Mouse (Mus musculus) ES-CJ7 (cell line): ENCODE measurements around the gene Rabepk.
"Not testable (repeated sequence)": the region's sequence is repeated elsewhere in the genome, so short reads cannot be mapped to it uniquely, and the experiment has no call there.

Experiments used
- DNase-seq: peaks from one replicate; pipeline ENCODE4 v3.0.0; 2011; ENCODE audit warnings: low read depth, low spot score

Rabepk gene

DNA sequence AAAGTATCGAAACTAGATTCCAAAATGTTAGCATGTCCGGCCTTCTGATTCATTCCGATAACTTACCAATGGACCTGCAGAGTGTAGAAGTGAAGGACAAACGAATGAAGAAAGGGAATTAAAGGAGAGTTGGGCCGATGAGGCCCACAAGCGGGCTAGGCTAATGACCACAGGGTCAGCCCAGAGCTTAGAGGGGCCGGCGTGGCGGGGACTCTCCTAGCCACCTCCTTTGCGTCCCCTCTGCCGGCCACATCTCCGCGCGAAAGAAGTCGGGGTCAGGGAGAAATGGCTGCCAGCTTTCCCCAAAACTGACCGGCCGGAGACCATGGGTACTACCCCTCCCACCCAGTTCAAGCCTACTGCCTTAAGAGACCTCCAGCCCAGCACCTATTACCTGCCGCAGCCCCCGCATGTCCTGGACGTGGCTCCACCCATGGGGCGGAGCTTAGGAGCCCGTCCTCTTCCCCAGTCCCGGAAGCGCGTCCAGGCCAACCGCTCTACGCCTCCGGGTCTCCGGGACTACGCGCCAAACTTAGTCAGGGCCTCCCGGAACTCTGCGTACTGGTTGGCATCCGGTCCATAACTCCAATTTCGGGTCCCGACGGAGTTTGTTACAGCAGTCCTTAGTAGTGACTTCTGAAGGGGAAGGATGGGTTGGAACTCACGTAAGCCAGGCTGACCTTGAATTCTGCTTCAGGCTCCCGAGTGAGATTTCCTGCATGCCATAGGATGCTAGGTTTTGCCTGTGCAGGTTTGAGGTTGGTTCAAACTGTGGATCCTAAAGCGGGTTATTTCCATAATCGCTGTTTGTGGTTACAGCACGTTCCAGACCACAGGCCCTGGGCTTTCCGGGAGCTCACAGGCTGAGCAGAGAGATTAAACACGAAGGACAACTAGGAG is at the start of gene Rabepk:
Rabepk (minus strand) TSS at position 556 of the 900 bp plus-strand sequence.
- DNase-seq, result peak; percentile 86

DNA sequence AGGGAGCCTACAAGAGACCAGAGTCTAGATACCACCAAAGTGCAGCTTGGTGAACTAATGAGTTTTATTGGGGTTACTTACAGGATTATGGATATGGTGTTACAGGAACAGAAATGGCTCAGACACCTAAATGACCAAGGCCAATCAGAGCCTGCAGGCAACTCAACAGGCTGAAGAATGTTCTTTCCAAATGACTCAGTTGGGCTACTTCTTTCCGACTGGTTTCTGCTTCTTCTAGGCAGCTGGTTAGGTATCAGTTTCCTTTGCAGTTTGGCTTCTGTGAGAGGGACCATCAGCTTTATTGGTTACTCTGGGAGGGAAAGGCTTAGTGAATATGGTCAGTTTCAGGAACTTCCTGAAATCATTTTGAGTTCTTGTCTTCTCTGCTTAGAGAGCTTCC is 48.0 kb upstream of the Rabepk start:
- no peak for DNase-seq

DNA sequence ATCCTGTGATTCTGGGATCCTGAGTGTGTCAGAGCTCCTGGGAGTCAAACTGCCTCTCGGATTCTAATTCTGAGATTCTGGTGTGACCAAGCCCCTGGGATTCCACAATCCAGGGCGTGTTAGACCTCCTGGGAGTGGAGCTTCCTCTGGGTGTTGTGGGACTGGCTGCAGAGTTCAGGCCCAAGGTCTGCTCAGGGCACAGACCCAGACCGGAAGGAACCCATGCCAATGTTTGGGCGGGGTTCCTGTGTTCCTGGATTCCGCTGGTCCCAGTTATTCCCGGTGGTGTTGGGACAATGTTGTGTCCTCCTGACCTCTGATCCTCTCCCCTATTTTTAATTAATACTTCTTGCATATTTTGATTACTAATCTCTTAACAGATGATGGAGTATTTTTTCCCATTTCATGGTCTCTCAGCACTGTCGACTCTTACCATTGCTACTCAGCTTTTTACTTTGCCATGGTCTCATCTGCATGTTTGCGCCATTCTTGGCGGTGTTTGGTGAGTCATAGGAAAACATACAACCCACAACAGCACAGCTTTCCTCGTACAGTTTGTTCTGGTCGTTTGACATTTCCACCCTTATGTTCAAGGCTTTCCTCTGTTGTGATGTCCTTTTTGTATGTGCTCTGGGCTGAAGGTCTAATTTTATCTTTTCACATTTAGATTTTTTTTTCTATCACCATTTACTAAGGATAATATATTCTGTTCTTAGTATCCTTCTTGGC is 43.7 kb upstream of the Rabepk start:
- DNase-seq, result peak; percentile 45

DNA sequence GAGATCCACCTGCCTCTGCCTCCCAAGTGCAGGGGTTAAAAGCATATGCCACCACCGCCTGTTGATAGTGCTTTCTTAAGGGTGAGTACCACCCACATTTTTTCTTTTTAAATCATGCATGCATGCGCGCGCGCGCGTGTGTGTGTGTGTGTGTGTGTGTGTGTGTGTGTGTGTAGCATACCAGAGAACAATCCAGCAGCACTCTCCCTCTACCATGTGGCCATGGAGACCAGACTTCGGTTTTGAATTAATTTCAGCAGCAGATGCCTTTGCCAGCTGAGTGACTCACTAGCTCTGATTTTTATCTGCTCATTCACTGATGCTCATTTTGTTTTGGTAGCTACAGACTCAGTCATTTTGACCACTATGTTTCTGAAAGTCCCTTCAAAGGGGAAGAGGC is 42.0 kb upstream of the Rabepk start:
- DNase-seq, result no peak

DNA sequence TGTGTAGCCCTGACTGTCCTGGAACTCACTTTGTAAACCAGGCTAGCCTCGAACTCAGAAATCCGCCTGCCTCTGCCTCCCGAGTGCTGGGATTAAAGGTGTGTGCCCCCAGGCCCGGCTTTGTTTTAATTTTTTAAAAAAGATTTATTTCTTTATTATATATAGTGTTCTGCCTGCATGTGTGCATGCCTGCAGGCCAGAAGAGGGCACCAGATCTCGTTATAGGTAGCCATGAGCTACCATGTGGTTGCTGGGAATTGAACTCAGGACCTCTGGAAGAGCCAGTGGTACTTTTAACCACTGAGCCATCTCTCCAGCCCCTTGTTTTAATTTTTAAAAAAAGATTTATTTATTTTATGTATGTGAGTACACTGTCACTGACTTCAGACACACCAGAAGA is 40.4 kb upstream of the Rabepk start:
- not testable (repeated sequence) for DNase-seq

DNA sequence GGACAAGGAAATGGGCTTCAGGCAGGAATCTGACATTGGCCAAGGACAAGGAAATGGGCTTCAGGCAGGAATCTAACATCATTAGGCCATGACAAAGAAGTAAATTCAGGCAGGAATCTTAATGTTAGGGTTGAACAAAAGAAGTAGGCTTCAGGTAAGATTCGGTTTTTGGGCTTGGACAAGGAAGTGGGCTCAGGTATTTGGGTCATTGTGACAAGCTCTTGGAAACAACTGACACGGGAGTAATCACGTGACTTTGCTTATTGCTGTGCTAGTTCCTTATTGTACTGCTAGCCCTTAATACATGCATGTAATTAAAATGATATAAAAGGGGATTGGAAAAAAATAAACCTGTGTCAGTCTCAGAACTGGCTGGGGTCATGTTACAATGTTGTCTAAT is 36.0 kb upstream of the Rabepk start:
- peak; percentile 72 for DNase-seq

DNA sequence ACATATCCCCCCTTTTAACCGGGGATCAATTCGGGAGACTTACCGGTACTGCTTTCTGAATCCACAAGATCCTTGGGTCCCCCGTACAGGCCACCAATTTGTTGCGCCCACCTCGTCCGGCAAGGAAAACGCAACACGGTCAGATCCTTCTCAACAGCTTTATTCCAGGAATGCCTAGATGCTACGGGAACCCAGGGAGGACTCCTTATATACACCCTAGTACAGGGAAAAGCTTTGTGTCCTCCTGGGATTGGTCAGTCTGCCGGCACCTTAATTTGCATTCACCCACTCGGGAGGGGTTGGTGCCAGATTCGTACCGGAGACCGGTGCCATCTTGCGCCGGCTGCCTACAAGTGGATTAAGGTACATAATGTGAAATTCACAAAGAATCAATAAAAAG is 33.9 kb upstream of the Rabepk start:
- DNase-seq, result no peak

DNA sequence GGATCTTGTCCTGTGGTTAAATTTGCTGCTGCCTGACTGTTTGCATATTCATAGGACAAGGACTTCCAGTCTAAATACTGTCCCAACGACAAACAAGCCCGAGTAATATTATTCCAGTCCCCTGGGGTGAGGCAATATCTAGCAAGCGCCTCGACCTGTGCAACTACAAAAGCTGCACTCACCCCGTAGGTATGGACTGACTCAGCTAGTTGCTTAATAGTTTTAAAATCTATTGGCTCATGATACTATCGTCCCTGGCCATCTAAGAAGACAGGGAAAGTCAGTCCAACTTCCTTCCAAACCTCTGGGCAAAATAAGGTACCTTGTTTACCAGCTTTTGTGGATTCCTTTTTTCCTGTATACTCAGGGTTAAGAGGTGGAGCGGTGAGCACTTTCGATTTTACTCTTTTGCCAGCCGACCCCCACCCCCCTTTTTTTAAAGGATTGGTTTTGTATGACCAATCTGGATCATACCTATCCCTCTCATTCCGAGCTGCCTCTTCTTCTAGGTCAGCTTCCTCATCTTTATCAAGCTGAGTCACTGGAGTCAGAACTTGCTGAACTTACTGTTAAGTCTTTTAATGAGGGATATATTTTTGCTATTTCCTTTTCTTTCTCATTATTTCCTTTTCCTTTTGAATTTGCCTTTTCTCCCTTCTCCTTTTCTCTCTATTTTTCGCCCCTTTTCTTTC is 33.2 kb upstream of the Rabepk start, which contains the start of gene Gm34653:
Gm34653 (plus strand) TSS at position 242 of the 692 bp plus-strand sequence.
- not testable (repeated sequence) for DNase-seq

DNA sequence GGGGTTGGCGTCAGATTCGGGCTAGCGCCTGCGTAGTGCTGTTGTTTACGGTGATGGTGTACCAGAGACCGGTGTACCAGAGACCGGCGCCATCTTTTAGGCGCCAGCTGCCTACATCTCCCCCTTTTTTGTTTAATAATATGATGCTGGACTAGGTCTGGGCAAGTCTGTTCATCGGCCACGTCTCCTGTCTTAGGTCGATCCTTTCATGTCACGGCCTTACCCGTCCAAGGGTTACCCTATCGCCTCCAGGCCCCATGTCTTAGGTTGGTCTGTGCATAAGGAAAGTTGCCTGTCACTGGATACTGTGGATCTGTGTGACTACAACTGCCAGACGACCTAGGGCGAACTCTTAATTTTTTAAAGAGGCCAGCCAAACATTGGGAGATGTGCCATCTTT is 30.4 kb upstream of the Rabepk start:
- peak; percentile 53 for DNase-seq

DNA sequence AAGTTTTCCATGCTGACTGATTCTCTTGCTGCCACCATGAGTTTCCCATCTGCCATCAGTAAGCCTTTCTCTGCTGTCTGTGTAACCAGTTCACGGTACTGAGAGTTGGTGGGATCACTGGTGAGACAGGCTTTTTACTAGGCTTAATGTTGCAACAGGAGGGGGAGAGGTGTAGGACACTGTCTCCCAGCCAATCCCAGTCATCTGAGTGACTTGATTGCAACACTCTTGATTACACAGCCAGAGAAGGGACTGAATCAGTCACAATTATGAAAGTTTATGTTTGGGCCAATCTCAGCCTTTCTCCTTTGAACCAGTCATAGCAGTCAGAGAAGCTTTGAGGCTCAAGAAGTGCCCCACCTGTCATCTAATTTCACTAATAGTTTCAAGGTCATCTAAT is 28.3 kb upstream of the Rabepk start:
- DNase-seq, result no peak

DNA sequence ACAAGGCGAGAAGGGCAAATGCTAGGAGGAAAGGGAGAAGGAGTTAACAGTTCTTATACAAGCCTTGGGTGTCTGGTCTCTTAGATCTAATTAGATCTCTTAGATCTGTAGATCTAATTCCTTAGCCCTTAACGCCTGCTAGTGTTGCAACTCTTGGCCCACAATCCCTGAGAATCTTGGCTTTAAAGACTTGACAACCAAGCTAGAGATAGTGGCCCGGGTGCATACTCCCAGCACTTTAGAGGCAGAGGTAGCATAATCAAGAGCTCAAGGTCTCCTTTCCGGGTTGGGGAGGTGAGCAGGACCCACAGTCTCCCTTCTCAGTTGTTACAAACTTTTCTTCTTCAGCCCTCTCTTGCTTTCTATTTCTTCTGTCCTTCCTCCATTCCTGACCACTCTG is 27.9 kb upstream of the Rabepk start:
- DNase-seq, result no peak

DNA sequence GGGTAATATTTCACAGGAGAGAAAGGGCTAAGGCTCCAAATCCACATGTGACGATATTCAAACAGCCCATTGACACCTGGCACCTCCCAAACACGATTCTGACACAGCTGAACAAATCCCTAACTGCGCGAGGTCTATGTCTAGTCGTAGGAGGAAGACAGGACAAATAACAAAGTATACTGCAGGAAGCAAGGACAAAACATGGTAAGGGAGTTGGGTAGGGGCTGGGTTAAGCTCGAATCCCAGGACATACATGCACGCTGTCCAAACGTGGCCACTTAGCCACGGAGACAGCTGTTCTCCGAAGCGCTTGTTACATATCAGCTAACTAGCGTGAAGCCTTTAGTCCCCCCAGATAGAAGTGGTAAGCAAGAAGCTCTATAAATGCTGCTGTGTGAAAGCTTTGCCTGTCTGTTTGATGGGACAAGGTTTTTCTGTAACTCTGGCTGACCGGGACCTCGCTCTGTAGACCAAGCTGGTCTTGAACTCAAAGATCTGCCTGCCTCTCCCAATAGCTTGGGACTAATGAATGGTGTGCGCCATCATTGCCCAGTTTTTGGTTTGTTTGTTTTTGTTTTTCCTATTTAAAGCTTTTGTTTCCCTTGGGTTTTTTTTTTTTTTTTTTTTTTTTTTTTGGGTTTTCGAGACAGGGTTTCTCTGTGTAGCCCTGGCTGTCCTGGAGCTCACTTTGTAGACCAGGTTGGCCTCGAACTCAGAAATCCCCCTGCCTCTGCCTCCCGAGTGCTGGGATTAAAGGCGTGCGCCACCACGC is 26.9 kb upstream of the Rabepk start:
- peak; percentile 25 for DNase-seq

DNA sequence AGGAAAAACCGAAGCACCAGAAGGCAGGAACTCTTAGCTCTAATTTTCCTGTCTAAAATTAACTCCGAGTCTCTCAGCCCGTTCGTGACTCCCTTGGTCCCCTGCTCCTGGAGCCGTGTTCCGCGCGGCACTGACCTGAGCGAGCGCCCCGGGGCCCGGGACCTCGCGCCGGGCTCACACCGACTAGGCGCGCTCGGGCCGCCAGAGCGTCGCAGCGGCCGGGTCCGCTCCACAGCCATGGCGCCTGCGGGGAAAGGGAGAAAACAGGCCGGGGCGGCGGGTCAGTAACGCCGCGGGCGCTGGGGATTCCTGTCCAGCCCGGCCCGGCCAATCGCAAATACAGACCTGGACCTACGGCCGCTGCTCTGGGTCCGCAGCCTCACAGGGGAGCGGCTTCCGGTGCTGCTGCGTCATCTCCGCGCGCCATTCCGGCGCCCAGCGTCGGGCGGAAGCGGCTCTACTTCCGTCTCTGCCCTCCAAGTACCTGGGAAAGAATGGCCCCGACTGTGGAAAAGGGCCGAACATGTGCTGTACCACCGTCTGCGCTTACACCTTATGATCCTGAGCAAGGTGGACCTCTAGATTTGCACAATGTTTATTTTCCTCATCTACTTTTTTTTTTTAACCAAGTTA is 26.2 kb upstream of the Rabepk start, which contains the start of gene Fbxw2:
Fbxw2 (minus strand) TSS at position 485 of the 633 bp plus-strand sequence.
- peak; percentile 92 for DNase-seq

DNA sequence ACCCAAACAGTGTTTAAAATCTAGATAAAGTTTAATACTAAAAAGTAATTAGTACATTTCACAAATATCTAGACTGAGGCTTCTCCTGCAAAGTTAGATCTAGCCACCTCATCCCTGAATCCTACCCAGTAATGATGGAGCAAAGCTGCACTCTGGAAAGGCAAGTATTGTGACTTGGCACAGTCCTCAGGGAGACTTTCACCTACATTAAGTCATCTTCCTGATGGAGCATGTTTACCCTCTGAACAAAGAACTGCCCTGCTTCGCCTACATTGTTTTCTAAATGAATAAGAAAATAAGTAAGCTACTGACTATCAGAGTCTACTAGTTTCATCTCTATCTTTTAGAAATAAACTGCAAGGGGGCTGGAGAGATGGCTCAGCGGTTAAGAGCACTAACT is 18.8 kb upstream of the Rabepk start:
- no peak for DNase-seq

DNA sequence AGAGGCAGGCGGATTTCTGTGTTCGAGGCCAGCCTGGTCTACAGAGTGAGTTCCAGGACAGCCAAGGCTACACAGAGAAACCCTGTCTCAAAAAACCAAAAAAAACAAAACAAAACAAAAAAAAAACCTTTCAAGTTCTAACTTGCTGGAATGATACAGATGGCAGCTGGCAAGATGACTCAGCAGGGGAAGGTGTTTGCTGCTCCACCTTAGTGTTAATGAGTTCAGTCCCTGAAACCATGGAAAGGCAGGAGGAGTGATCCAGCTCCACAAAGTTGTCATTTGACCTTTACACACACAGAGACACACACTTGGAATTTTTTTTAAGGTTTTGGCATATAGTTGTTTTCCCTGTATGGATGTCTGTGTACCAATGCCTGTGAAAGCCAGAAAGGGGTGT is 16.2 kb upstream of the Rabepk start:
- peak; percentile 29 for DNase-seq

DNA sequence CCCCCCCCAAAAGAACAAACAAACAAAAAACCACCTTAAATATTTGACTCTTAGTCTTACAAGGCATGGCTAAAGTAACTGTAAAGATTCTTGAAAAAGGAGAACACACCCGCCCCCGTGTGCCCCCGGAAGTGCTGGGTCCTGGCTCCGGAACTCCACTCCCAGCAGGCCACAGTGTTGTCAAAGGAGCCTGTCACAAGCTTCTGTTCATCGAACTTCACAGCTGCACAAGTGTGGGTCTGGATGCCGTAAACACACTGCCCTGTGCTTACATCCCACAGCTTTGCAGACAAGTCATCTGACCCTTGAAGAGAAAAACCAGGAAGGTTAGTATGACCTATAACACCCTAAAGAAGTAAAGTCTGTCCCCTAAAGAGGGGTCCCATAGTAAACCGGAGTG is 13.0 kb upstream of the Rabepk start:
- DNase-seq, result no peak

DNA sequence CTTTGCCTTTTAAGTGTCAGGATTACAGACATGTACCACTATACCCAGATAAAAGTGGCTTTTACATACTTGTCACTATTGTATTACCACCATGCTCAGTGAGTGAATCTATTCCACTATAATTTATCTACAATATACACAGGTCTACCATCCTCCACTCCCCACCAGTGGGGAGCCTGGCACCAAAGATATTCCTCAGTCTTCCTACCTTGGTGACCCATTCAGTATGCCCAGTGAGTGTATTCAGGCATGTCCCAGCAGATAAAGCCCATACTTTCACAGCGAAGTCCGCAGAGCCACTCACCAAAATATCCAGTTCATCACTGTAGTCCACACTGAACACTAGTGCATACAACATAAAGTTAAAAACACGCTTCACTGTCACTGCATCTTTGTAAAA is 11.1 kb upstream of the Rabepk start:
- DNase-seq, result no peak

DNA sequence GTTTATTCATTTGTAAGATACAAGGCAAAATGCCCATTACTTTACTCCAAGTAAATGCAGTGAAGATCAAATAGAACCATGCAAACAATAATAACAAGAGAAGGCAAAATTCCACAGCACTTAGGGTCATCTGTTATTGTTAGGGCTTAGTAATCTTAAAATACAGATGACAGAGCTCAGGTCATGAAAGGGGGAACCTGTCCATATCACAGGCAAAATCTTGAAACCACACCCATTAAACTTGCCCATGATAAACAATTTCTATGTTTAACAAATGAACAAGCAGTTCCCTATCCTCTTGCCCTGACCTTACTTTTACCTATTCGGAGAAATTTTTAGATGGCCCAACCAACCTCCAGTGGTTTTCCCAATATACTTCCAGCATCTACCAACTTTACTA is 9.9 kb upstream of the Rabepk start:
- no peak for DNase-seq

DNA sequence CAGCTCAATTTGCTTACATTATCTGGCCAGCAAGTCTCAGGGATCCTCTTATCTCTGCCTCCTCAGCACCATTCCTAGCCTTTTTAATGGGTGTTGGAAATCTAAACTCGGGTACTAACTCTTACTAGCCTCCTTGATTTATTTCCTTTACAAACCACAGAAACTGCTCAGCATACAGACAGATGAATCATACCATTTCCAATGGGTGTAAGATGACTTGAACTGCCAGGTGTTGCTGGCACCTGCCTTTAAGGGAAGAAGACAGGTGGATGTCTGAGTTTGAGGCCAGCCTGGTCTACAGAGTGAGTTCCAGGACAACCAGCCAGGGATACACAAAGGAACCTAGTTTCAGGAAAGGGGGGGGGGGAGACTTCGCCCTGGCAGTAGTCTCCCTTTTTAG is 8.3 kb upstream of the Rabepk start:
- no peak for DNase-seq

DNA sequence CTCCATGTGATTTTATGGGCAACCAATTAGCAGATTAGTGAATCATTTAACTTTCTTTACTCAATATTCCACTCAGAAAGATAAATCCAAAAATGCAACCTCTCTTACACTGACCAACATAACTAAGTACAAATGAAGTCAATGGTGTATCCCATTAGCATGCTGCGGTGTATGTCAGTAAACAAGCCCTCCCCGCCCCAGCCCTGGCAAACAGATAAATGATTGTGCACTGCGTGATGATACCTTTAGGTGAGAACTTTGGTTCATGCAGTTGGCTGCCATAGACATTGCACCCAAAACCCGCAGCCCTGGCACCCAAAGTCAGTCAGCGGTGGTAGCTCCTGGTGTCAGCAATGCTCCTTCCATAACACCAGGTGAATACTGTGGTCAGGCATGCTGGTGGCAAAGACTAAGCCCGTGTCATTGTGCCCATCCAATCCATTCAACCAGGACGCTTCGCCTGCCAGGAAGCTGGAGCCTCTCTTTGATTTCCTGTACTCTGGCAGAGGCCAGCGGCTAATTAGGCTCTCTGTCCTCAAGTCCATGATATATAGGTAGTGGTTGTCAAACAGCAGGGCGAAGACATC is 5.7 kb upstream of the Rabepk start:
- DNase-seq, result no peak

DNA sequence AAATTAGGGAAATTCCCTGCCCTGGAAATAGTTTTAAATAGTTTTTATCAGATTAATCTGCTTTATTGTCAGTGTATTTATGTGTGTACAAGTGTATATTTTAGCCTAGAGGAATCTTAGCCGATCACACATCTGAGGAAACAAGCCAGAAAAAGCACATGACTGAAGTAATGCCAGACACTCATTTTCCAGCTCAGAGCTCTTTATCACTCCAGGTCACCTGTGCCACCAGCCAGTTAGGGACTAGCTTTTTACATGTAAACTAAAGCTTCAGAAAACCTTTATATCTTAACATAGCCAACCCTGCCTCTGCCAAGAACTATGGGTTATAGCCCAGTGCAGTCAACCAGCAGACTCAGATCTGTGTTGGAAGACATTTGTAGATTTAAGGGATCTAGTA is 5.1 kb upstream of the Rabepk start:
- no peak for DNase-seq
